Mouse (Mus musculus): ENCODE measurements around the gene Glrx5. TPM values are rescaled to one million over a fixed set of nuclear protein-coding genes. Genes with fewer than 3 reads are reported as not detected.

Glrx5 gene
- polyA plus RNA-seq (2014; fragmentation: Nextera tagmentation; extraction: Ambion mirVana), result 154 and 173 TPM in 2 replicates

GRCm38 (mm10) chr12:105032147-105032831 lies at the start of gene Glrx5:
Glrx5 (plus strand) TSS chr12:105032688.
- Histone ChIP-seq H3K9me3 (replicated peaks; ENCODE audit: control insufficient read depth, low read length) (no peaks in the 10 kb centered on the region), H3K4me3 (ENCODE audit: low read depth, low read length) (peak within 1 kb of the TSS; percentile 87), H3K27ac (ENCODE audit: low read depth, low read length) (peak within 1 kb of the TSS; percentile 74; the same call in 1 of the 2 replicates), H3K27me3 (replicated peaks; ENCODE audit: control insufficient read depth, insufficient read depth, low read length) (no peaks in the 10 kb centered on the region), H3K9ac (ENCODE audit: low read length) (peak within 1 kb of the TSS; percentile 85), H3K36me3 (ENCODE audit: control insufficient read depth, insufficient read depth, low read length) (peaks cover 23% of the 10 kb centered on the region), H3K4me1 (ENCODE audit: control insufficient read depth, insufficient read depth, low read length) (peaks cover 24% of the 10 kb centered on the region), H3K4me2 (ENCODE audit: low read length) (peak within 1 kb of the TSS; percentile 96)
- peak; percentile 100 for DNase-seq (ENCODE audit: low spot score)
- ATAC-seq, result peak; percentile 99
- under 1% methylated on average over 72 of the region's 72 CpGs for WGBS

- H3K4me2 ChIP-seq (ENCODE audit: low read length), result no peak overlapping the region
- WGBS, result 56% methylated on average over 7 of the region's 7 CpGs
- ATAC-seq (no peak), DNase-seq (ENCODE audit: low spot score) (no peak)
- no peak overlapping the region for H3K4me3 ChIP-seq (ENCODE audit: low read depth, low read length)
- H3K36me3 ChIP-seq (ENCODE audit: control insufficient read depth, insufficient read depth, low read length), result no peaks in the 10 kb centered on the region
- H3K4me1 ChIP-seq (ENCODE audit: control insufficient read depth, insufficient read depth, low read length), result peaks cover under 1% of the 10 kb centered on the region; the same call in 1 of the 2 replicates
- no peak overlapping the region for H3K27ac ChIP-seq (ENCODE audit: low read depth, low read length)
- no peak overlapping the region for H3K9ac ChIP-seq (ENCODE audit: low read length)
- H3K27me3 ChIP-seq (replicated peaks; ENCODE audit: control insufficient read depth, insufficient read depth, low read length), result no peaks in the 10 kb centered on the region
- no peaks in the 10 kb centered on the region for H3K9me3 ChIP-seq (replicated peaks; ENCODE audit: control insufficient read depth, low read length)
Observed at GRCm38 (mm10) chr12:104983476-104983875, 49.0 kb upstream of the Glrx5 start.

GRCm38 (mm10) chr12:104985088-104985487 lies 47.4 kb upstream of the Glrx5 start:
- DNase-seq (ENCODE audit: low spot score) (no peak), ATAC-seq (no peak)
- no peak overlapping the region for H3K4me3 ChIP-seq (ENCODE audit: low read depth, low read length)
- H3K9ac ChIP-seq (ENCODE audit: low read length), result no peak overlapping the region
- no peak overlapping the region for H3K27ac ChIP-seq (ENCODE audit: low read depth, low read length)
- H3K36me3 ChIP-seq (ENCODE audit: control insufficient read depth, insufficient read depth, low read length), result no peaks in the 10 kb centered on the region
- no peaks in the 10 kb centered on the region for H3K9me3 ChIP-seq (replicated peaks; ENCODE audit: control insufficient read depth, low read length)
- no peaks in the 10 kb centered on the region for H3K27me3 ChIP-seq (replicated peaks; ENCODE audit: control insufficient read depth, insufficient read depth, low read length)
- no peaks in the 10 kb centered on the region for H3K4me1 ChIP-seq (ENCODE audit: control insufficient read depth, insufficient read depth, low read length)
- no peak overlapping the region for H3K4me2 ChIP-seq (ENCODE audit: low read length)
- 85% methylated on average over 5 of the region's 5 CpGs for WGBS

- Histone ChIP-seq H3K27ac (ENCODE audit: low read depth, low read length) (no peak overlapping the region), H3K4me1 (ENCODE audit: control insufficient read depth, insufficient read depth, low read length) (no peaks in the 10 kb centered on the region), H3K27me3 (replicated peaks; ENCODE audit: control insufficient read depth, insufficient read depth, low read length) (no peaks in the 10 kb centered on the region), H3K36me3 (ENCODE audit: control insufficient read depth, insufficient read depth, low read length) (no peaks in the 10 kb centered on the region), H3K9me3 (replicated peaks; ENCODE audit: control insufficient read depth, low read length) (no peaks in the 10 kb centered on the region), H3K9ac (ENCODE audit: low read length) (no peak overlapping the region), H3K4me3 (ENCODE audit: low read depth, low read length) (no peak overlapping the region), H3K4me2 (ENCODE audit: low read length) (no peak overlapping the region)
- DNase-seq (ENCODE audit: low spot score) (no peak), ATAC-seq (no peak)
- WGBS, result 83% methylated on average over 2 of the region's 2 CpGs
Observed at GRCm38 (mm10) chr12:104986001-104986400, 46.5 kb upstream of the Glrx5 start.

GRCm38 (mm10) chr12:104986781-104987180 lies 45.7 kb upstream of the Glrx5 start:
- no peaks in the 10 kb centered on the region for H3K4me1 ChIP-seq (ENCODE audit: control insufficient read depth, insufficient read depth, low read length)
- no peak overlapping the region for H3K9ac ChIP-seq (ENCODE audit: low read length)
- no peak overlapping the region for H3K4me2 ChIP-seq (ENCODE audit: low read length)
- H3K9me3 ChIP-seq (replicated peaks; ENCODE audit: control insufficient read depth, low read length), result no peaks in the 10 kb centered on the region
- no peaks in the 10 kb centered on the region for H3K36me3 ChIP-seq (ENCODE audit: control insufficient read depth, insufficient read depth, low read length)
- no peak for DNase-seq (ENCODE audit: low spot score)
- H3K27ac ChIP-seq (ENCODE audit: low read depth, low read length), result no peak overlapping the region
- H3K27me3 ChIP-seq (replicated peaks; ENCODE audit: control insufficient read depth, insufficient read depth, low read length), result no peaks in the 10 kb centered on the region
- H3K4me3 ChIP-seq (ENCODE audit: low read depth, low read length), result no peak overlapping the region
- ATAC-seq, result no peak
- 91% methylated on average over 9 of the region's 9 CpGs for WGBS

- H3K27ac ChIP-seq (ENCODE audit: low read depth, low read length), result no peak overlapping the region
- DNase-seq (ENCODE audit: low spot score) (no peak), ATAC-seq (no peak)
- no peaks in the 10 kb centered on the region for H3K27me3 ChIP-seq (replicated peaks; ENCODE audit: control insufficient read depth, insufficient read depth, low read length)
- no peaks in the 10 kb centered on the region for H3K4me1 ChIP-seq (ENCODE audit: control insufficient read depth, insufficient read depth, low read length)
- H3K4me3 ChIP-seq (ENCODE audit: low read depth, low read length), result no peak overlapping the region
- 72% methylated on average over 7 of the region's 7 CpGs for WGBS
- H3K4me2 ChIP-seq (ENCODE audit: low read length), result no peak overlapping the region
- no peaks in the 10 kb centered on the region for H3K9me3 ChIP-seq (replicated peaks; ENCODE audit: control insufficient read depth, low read length)
- no peak overlapping the region for H3K9ac ChIP-seq (ENCODE audit: low read length)
- H3K36me3 ChIP-seq (ENCODE audit: control insufficient read depth, insufficient read depth, low read length), result no peaks in the 10 kb centered on the region
Observed at GRCm38 (mm10) chr12:104987936-104988335, 44.6 kb upstream of the Glrx5 start.

- ATAC-seq (no peak), DNase-seq (ENCODE audit: low spot score) (no peak)
- H3K36me3 ChIP-seq (ENCODE audit: control insufficient read depth, insufficient read depth, low read length), result no peaks in the 10 kb centered on the region
- WGBS, result 90% methylated on average over 13 of the region's 13 CpGs
- no peaks in the 10 kb centered on the region for H3K27me3 ChIP-seq (replicated peaks; ENCODE audit: control insufficient read depth, insufficient read depth, low read length)
- no peak overlapping the region for H3K27ac ChIP-seq (ENCODE audit: low read depth, low read length)
- no peaks in the 10 kb centered on the region for H3K9me3 ChIP-seq (replicated peaks; ENCODE audit: control insufficient read depth, low read length)
- H3K4me1 ChIP-seq (ENCODE audit: control insufficient read depth, insufficient read depth, low read length), result no peaks in the 10 kb centered on the region
- H3K4me3 ChIP-seq (ENCODE audit: low read depth, low read length), result no peak overlapping the region
- H3K4me2 ChIP-seq (ENCODE audit: low read length), result no peak overlapping the region
- H3K9ac ChIP-seq (ENCODE audit: low read length), result no peak overlapping the region
Observed at GRCm38 (mm10) chr12:104990741-104991454, 41.6 kb upstream of the Glrx5 start.

- H3K9me3 ChIP-seq (replicated peaks; ENCODE audit: control insufficient read depth, low read length), result no peaks in the 10 kb centered on the region
- no peak for ATAC-seq
- no peak overlapping the region for H3K4me2 ChIP-seq (ENCODE audit: low read length)
- DNase-seq (ENCODE audit: low spot score), result no peak
- H3K4me1 ChIP-seq (ENCODE audit: control insufficient read depth, insufficient read depth, low read length), result no peaks in the 10 kb centered on the region
- H3K27me3 ChIP-seq (replicated peaks; ENCODE audit: control insufficient read depth, insufficient read depth, low read length), result no peaks in the 10 kb centered on the region
- no peak overlapping the region for H3K4me3 ChIP-seq (ENCODE audit: low read depth, low read length)
- WGBS, result 88% methylated on average over 10 of the region's 10 CpGs
- H3K9ac ChIP-seq (ENCODE audit: low read length), result no peak overlapping the region
- no peak overlapping the region for H3K27ac ChIP-seq (ENCODE audit: low read depth, low read length)
- H3K36me3 ChIP-seq (ENCODE audit: control insufficient read depth, insufficient read depth, low read length), result no peaks in the 10 kb centered on the region
Observed at GRCm38 (mm10) chr12:104992123-104992741, 40.3 kb upstream of the Glrx5 start.

- H3K36me3 ChIP-seq (ENCODE audit: control insufficient read depth, insufficient read depth, low read length), result no peaks in the 10 kb centered on the region
- H3K4me1 ChIP-seq (ENCODE audit: control insufficient read depth, insufficient read depth, low read length), result no peaks in the 10 kb centered on the region
- H3K27me3 ChIP-seq (replicated peaks; ENCODE audit: control insufficient read depth, insufficient read depth, low read length), result no peaks in the 10 kb centered on the region
- no peak overlapping the region for H3K9ac ChIP-seq (ENCODE audit: low read length)
- WGBS, result 86% methylated on average over 8 of the region's 8 CpGs
- H3K4me3 ChIP-seq (ENCODE audit: low read depth, low read length), result no peak overlapping the region
- no peak for DNase-seq (ENCODE audit: low spot score)
- no peaks in the 10 kb centered on the region for H3K9me3 ChIP-seq (replicated peaks; ENCODE audit: control insufficient read depth, low read length)
- H3K27ac ChIP-seq (ENCODE audit: low read depth, low read length), result no peak overlapping the region
- ATAC-seq, result no peak
- no peak overlapping the region for H3K4me2 ChIP-seq (ENCODE audit: low read length)
Observed at GRCm38 (mm10) chr12:104992838-104993237, 39.6 kb upstream of the Glrx5 start.
